In genomic region chr16:62537730-62538479, GRCm38 (mm10) we compare ENCODE assay signal across 19 mouse cellular contexts.
A peak's percentile ranks its signal among the peaks of the same experiment; 100 is the strongest.
DNase-seq lines count a peak whose midpoint lies in the region; ATAC-seq lines count a peak whose summit lies in the region.
"Had no signal": no experiment of that assay in that cellular context is flagged by ENCODE, and none has a peak within 500 bp of the region (broad histone marks: within the 10 kb centered on the region; RNA-seq: fewer than 3 reads in every experiment).

No protein-coding gene starts in this region.

- no peak overlapping the region for H3K9ac ChIP-seq in forebrain, embryonic 14.5 days (ENCODE audit: low read length)
- no peak overlapping the region for H3K9ac ChIP-seq in hindbrain, embryonic 16.5 days (ENCODE audit: low read depth, low read length)
- H3K9ac ChIP-seq: embryonic facial prominence, embryonic 13.5 days; kidney, embryonic 15.5 days; limb, embryonic 15.5 days; liver, postnatal 0 days; neural tube, embryonic 13.5 days had no signal

- no peak overlapping the region for H3K27ac ChIP-seq in forebrain, embryonic 14.5 days (ENCODE audit: low read depth, low read length)
- H3K27ac ChIP-seq in hindbrain, embryonic 16.5 days (ENCODE audit: low read depth, low read length), result no peak overlapping the region
- H3K27ac ChIP-seq: embryonic facial prominence, embryonic 13.5 days; kidney, embryonic 15.5 days; limb, embryonic 15.5 days; neural tube, embryonic 13.5 days had no signal

- no peak overlapping the region for H3K4me3 ChIP-seq in forebrain, embryonic 14.5 days (ENCODE audit: low read depth, low read length)
- H3K4me3 ChIP-seq in hindbrain, embryonic 16.5 days (ENCODE audit: low read length), result no peak overlapping the region
- H3K4me3 ChIP-seq: embryonic facial prominence, embryonic 13.5 days; kidney, embryonic 15.5 days; limb, embryonic 15.5 days; neural tube, embryonic 13.5 days had no signal

- H3K9me3 ChIP-seq in forebrain, embryonic 14.5 days (replicated peaks; ENCODE audit: control insufficient read depth, low read length), result no peaks in the 10 kb centered on the region
- H3K9me3 ChIP-seq in hindbrain, embryonic 16.5 days (ENCODE audit: control insufficient read depth, low read length), result no peaks in the 10 kb centered on the region
- H3K9me3 ChIP-seq: embryonic facial prominence, embryonic 13.5 days; kidney, embryonic 15.5 days; limb, embryonic 15.5 days; neural tube, embryonic 13.5 days had no signal

- H3K27me3 ChIP-seq in forebrain, embryonic 14.5 days (replicated peaks; ENCODE audit: control insufficient read depth, insufficient read depth, low read length), result no peaks in the 10 kb centered on the region
- no peaks in the 10 kb centered on the region for H3K27me3 ChIP-seq in hindbrain, embryonic 16.5 days (replicated peaks; ENCODE audit: control insufficient read depth, insufficient read depth, low read length)
- H3K27me3 ChIP-seq: embryonic facial prominence, embryonic 13.5 days; kidney, embryonic 15.5 days; limb, embryonic 15.5 days; neural tube, embryonic 13.5 days had no signal

- peak; percentile 18 for DNase-seq in left cerebral cortex, postnatal 4 days
- no peak for DNase-seq in left cerebral cortex, adult 9 months (ENCODE audit: low spot score in 2 of 2)
- peak; percentile 73 for DNase-seq in forebrain, embryonic 14.5 days (ENCODE audit: low spot score)
- peak; percentile 24 for DNase-seq in retina, embryonic 14.5 days (ENCODE audit: low spot score)
- no peak for DNase-seq in kidney, adult 9 months
- no peak for DNase-seq in embryo, embryonic 10.5 days (ENCODE audit: low spot score)
- no peak for DNase-seq in liver
- DNase-seq: adrenal gland, postnatal 14 days; cerebellum, adult 2 months; gastrocnemius, postnatal 14 days; liver, postnatal 0 days; lung, postnatal 14 days had no signal

- 35% methylated on average over 7 of the region's 7 CpGs for WGBS in forebrain, embryonic 14.5 days
- 44% methylated on average over 7 of the region's 7 CpGs for WGBS in hindbrain, embryonic 16.5 days

- ATAC-seq in forebrain, embryonic 14.5 days, result peak; percentile 98
- ATAC-seq in hindbrain, embryonic 16.5 days, result peak; percentile 90
- ATAC-seq: activated CD4-positive, CD25-positive, alpha-beta regulatory T cell, adult 4 months; inflammation-experienced regulatory T-cells, adult 6 months; liver, postnatal 0 days had no signal

- H3K4me2 ChIP-seq in forebrain, embryonic 14.5 days (ENCODE audit: low read length), result no peak overlapping the region
- H3K4me2 ChIP-seq in hindbrain, embryonic 16.5 days (ENCODE audit: low read length), result no peak overlapping the region
- H3K4me2 ChIP-seq: embryonic facial prominence, embryonic 13.5 days; kidney, embryonic 15.5 days; limb, embryonic 15.5 days; neural tube, embryonic 13.5 days had no signal

- H3K4me1 ChIP-seq in forebrain, embryonic 14.5 days (ENCODE audit: control insufficient read depth, insufficient read depth, low read length), result no peaks in the 10 kb centered on the region
- no peaks in the 10 kb centered on the region for H3K4me1 ChIP-seq in hindbrain, embryonic 16.5 days (ENCODE audit: control insufficient read depth, insufficient read depth, low read depth, low read length)
- H3K4me1 ChIP-seq: embryonic facial prominence, embryonic 13.5 days; kidney, embryonic 15.5 days; limb, embryonic 15.5 days had no signal

- H3K36me3 ChIP-seq in forebrain, embryonic 14.5 days (ENCODE audit: control insufficient read depth, insufficient read depth, low read length), result no peaks in the 10 kb centered on the region
- H3K36me3 ChIP-seq in hindbrain, embryonic 16.5 days (ENCODE audit: control insufficient read depth, insufficient read depth, low read length), result no peaks in the 10 kb centered on the region
- H3K36me3 ChIP-seq: embryonic facial prominence, embryonic 13.5 days; kidney, embryonic 15.5 days; limb, embryonic 15.5 days; neural tube, embryonic 13.5 days had no signal

- intact Hi-C loops in left cerebral cortex, postnatal 4 days (cut with DNase I), result no loop called here

Comparison
In these comparisons a context has a peak if more than half of its experiments do, and no peak if none do; other contexts are left out.
1. DNase-seq: peak in left cerebral cortex, postnatal 4 days (single experiment), forebrain, embryonic 14.5 days (single experiment) and retina, embryonic 14.5 days (single experiment); none in left cerebral cortex, adult 9 months (0 of 2), kidney, adult 9 months (single experiment), embryo, embryonic 10.5 days (single experiment) and liver (single experiment).